Mouse (Mus musculus) ovary, postnatal 10 days (tissue): ENCODE measurements at regions not wholly inside any gene's neighbourhood (a gene's known extent, or its start where the extent isn't known, plus 50 kb on each side); places are given as distances from the start of the nearest gene placed in this dataset.

Experiments used
- DNase-seq: peaks from one replicate; pipeline ENCODE4 v3.0.0; 2022; ENCODE audit warnings: low spot score

GRCm38 (mm10) chr11:112449632-112450031, 332.4 kb upstream of the Sox9 start:
- DNase-seq, result no peak

- no peak for DNase-seq
These were observed 331.8 kb upstream of the Sox9 start for GRCm38 (mm10) chr11:112450227-112450626.

GRCm38 (mm10) chr11:112458075-112458474, 323.9 kb upstream of the Sox9 start:
- DNase-seq, result no peak

- no peak for DNase-seq
These were observed 318.9 kb upstream of the Sox9 start for GRCm38 (mm10) chr11:112463121-112463520.

- DNase-seq, result no peak
These were observed 317.6 kb upstream of the Sox9 start for GRCm38 (mm10) chr11:112464386-112464785.

GRCm38 (mm10) chr11:112470336-112470735, 311.7 kb upstream of the Sox9 start:
- no peak for DNase-seq

- no peak for DNase-seq
These were observed 308.8 kb upstream of the Sox9 start for GRCm38 (mm10) chr11:112473237-112473636.

GRCm38 (mm10) chr11:112473681-112474080, 308.3 kb upstream of the Sox9 start:
- DNase-seq, result no peak

- no peak for DNase-seq
These were observed 301.7 kb upstream of the Sox9 start for GRCm38 (mm10) chr11:112480360-112480759.

- no peak for DNase-seq
These were observed 280.2 kb upstream of the Sox9 start for GRCm38 (mm10) chr11:112501781-112502180.

- DNase-seq, result no peak
These were observed 262.9 kb upstream of the Sox9 start for GRCm38 (mm10) chr11:112519076-112519475.

- DNase-seq, result no peak
These were observed 257.0 kb upstream of the Sox9 start for GRCm38 (mm10) chr11:112524983-112525382.

GRCm38 (mm10) chr11:112542573-112542972, 239.5 kb upstream of the Sox9 start:
- DNase-seq, result no peak

- DNase-seq, result no peak
These were observed 238.6 kb upstream of the Sox9 start for GRCm38 (mm10) chr11:112543473-112543872.

GRCm38 (mm10) chr11:112545231-112546010, 236.6 kb upstream of the Sox9 start:
- DNase-seq, result no peak

GRCm38 (mm10) chr11:112546162-112546561, 235.9 kb upstream of the Sox9 start:
- DNase-seq, result no peak

- DNase-seq, result no peak
These were observed 229.2 kb upstream of the Sox9 start for GRCm38 (mm10) chr11:112552838-112553237.

GRCm38 (mm10) chr11:112563027-112563426, 219.0 kb upstream of the Sox9 start:
- no peak for DNase-seq

- DNase-seq, result no peak
These were observed 217.3 kb upstream of the Sox9 start for GRCm38 (mm10) chr11:112564706-112565215.

- DNase-seq, result no peak
These were observed 216.0 kb upstream of the Sox9 start for GRCm38 (mm10) chr11:112566071-112566470.

- no peak for DNase-seq
These were observed 194.6 kb upstream of the Sox9 start for GRCm38 (mm10) chr11:112587386-112587785.

- no peak for DNase-seq
These were observed 193.9 kb upstream of the Sox9 start for GRCm38 (mm10) chr11:112588088-112588487.

GRCm38 (mm10) chr11:112590214-112590613, 191.8 kb upstream of the Sox9 start:
- DNase-seq, result no peak
